Mouse (Mus musculus): ENCODE results near the gene Cabp4. TPM values are rescaled to one million over a fixed set of nuclear protein-coding genes. Genes with fewer than 3 reads are reported as not detected.

Gene Cabp4
- polyA plus RNA-seq, 1 experiment from 2014 or later: 0.13 TPM

DNA sequence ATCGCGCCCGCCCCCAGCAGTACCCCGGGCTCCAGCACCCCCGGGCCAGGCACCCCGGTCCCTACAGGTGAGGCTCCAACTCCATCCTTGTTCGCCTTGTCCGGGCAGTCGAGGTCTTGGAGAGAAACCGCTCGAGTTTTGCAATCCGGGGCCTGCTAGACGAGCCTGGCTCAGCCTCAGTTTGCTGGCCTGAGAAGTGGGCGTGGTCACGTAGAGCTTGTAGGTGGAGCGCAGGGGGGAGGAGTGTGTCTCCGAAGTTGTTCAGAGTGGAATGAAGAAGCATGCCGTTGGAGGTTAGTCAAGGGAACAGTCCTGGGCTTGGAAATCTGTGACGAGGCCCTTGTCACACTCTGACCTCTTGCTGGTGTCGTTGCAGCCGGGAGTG lies 46.4 kb downstream of the Cabp4 start:
- peak; percentile 76 for ATAC-seq (ENCODE audit: insufficient number of reproducible peaks, low FRiP score)
- under 1% methylated on average over 21 of the region's 21 CpGs for WGBS

GRCm38 (mm10) chr19:4096642-4097440 lies 47.0 kb downstream of the Cabp4 start, which contains the start of gene Cdk2ap2:
TSS of gene Cdk2ap2 (plus strand) at chr19:4097182.
- under 1% methylated on average over 65 of the region's 65 CpGs for WGBS

More for the DNA sequence above, 46.4 kb downstream of the Cabp4 start:
- Histone ChIP-seq H3K27me3 (replicated peaks) (peaks cover 30% of the 10 kb centered on the region), H3K4me1 (replicated peaks) (peaks cover 41% of the 10 kb centered on the region), H3K4me2 (peak overlapping the region; percentile 74), H3K27ac (ENCODE audit: poor library complexity, severe bottlenecking) (peak overlapping the region; percentile 78), H3K4me3 (peak overlapping the region; percentile 69), H3K36me3 (no peaks in the 10 kb centered on the region), H3K9ac (peak overlapping the region; percentile 66), H3K9me3 (replicated peaks) (no peaks in the 10 kb centered on the region)

GRCm38 (mm10) chr19:4095802-4096201 lies 48.0 kb downstream of the Cabp4 start:
- ATAC-seq (ENCODE audit: insufficient number of reproducible peaks, low FRiP score): no peak
- H3K9me3 ChIP-seq (replicated peaks): no peaks in the 10 kb centered on the region
- peaks cover 36% of the 10 kb centered on the region for H3K4me1 ChIP-seq (replicated peaks)
- H3K27me3 ChIP-seq (replicated peaks): peaks cover 14% of the 10 kb centered on the region
- H3K4me2 ChIP-seq: no peak overlapping the region
- H3K36me3 ChIP-seq: no peaks in the 10 kb centered on the region
- H3K9ac ChIP-seq: no peak overlapping the region
- no peak overlapping the region for H3K27ac ChIP-seq (ENCODE audit: poor library complexity, severe bottlenecking)
- 68% methylated on average over 3 of the region's 3 CpGs for WGBS
- no peak overlapping the region for H3K4me3 ChIP-seq

More at GRCm38 (mm10) chr19:4096642-4097440, 47.0 kb downstream of the Cabp4 start, which contains the start of gene Cdk2ap2:
- H3K27ac ChIP-seq (ENCODE audit: poor library complexity, severe bottlenecking): peak within 1 kb of the TSS; percentile 78
- peak within 1 kb of the TSS; percentile 76 for H3K9ac ChIP-seq
- H3K4me1 ChIP-seq (replicated peaks): peaks cover 41% of the 10 kb centered on the region
- peak within 1 kb of the TSS; percentile 69 for H3K4me3 ChIP-seq
- peaks cover 25% of the 10 kb centered on the region for H3K27me3 ChIP-seq (replicated peaks)
- peak within 1 kb of the TSS; percentile 74 for H3K4me2 ChIP-seq
- no peaks in the 10 kb centered on the region for H3K9me3 ChIP-seq (replicated peaks)
- no peaks in the 10 kb centered on the region for H3K36me3 ChIP-seq
- peak; percentile 96 for ATAC-seq (ENCODE audit: insufficient number of reproducible peaks, low FRiP score)

DNA sequence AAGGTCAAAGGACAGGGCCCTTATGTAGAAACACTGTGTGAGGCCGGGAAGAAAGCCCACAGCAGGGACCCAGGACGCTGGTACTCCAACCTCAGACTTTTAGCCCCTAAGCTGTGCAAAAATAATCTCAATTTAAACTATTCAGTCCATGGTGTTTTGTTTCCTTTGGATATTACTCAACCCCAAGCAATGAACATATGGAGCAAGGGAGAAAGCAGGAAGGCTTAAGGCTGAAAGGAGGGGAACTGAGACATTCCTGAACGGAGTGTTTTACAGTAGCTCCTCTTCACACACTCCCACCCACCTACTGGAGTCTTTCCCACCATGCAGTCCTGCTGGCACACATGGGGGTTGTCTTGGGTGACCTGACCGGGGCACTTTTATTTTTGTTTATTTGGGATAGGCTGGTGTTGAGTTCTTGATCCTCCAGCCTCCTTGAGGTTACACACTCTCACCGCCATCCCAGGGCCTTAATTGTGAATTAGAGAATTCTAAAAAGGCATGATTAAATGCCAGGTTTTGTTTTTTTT lies 49.0 kb downstream of the Cabp4 start:
- no peak overlapping the region for H3K4me3 ChIP-seq
- H3K4me2 ChIP-seq: no peak overlapping the region
- no peak for ATAC-seq (ENCODE audit: insufficient number of reproducible peaks, low FRiP score)
- H3K4me1 ChIP-seq (replicated peaks): peaks cover 28% of the 10 kb centered on the region
- H3K9me3 ChIP-seq (replicated peaks): no peaks in the 10 kb centered on the region
- no peak overlapping the region for H3K9ac ChIP-seq
- 0 out of 2 replicates have a peak, but pooled peaks cover 7% of the 10 kb centered on the region for H3K27me3 ChIP-seq (replicated peaks)
- WGBS: 71% methylated on average over 5 of the region's 5 CpGs
- H3K27ac ChIP-seq (ENCODE audit: poor library complexity, severe bottlenecking): no peak overlapping the region
- H3K36me3 ChIP-seq: no peaks in the 10 kb centered on the region

DNA sequence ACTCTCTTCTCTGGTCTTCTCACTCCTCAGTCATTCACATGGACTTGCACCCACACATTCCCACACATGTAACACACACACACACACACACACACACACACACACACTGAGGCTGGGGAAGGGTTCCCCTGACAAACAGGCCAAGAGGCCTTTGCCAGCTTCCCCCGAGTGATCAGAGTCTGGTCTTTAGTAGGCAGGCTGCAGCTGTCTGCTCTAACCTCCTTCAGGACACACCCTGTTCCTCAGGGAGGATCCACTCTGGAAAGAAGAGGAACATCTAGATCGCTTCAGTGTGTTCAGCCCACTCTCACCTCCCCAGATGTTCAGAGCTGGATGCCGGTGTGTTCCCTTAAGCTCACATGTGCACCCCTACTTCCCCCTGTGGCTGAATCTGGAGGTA lies 49.5 kb downstream of the Cabp4 start:
- Histone ChIP-seq H3K4me1 (replicated peaks) (peaks cover 23% of the 10 kb centered on the region), H3K27ac (ENCODE audit: poor library complexity, severe bottlenecking) (no peak overlapping the region), H3K4me2 (no peak overlapping the region), H3K27me3 (replicated peaks) (peaks cover 10% of the 10 kb centered on the region; the same call in 1 of the 2 replicates), H3K9me3 (replicated peaks) (no peaks in the 10 kb centered on the region), H3K9ac (no peak overlapping the region), H3K4me3 (no peak overlapping the region), H3K36me3 (no peaks in the 10 kb centered on the region)
- ATAC-seq (ENCODE audit: insufficient number of reproducible peaks, low FRiP score): no peak
- WGBS: 79% methylated on average over 3 of the region's 3 CpGs

DNA sequence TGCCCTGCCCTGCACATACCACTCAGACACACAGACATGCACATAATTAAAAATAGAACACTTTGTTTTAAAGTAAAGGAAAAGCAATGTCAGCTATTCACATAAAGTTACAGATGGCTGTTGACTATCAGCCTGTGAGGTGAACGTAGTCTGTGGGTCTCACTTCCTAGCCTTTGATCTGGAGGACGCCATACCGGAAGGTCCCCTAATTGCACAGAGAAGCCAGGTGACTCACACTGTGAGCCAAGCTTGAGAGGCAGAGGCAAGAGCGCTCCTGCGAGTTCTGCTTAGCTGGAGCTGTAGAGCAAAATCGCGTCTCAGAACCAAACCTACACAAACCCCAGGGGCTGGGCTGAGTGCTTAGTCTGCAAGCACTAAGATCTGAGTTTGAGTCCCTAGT lies 50.1 kb downstream of the Cabp4 start:
- no peaks in the 10 kb centered on the region for H3K36me3 ChIP-seq
- no peaks in the 10 kb centered on the region for H3K9me3 ChIP-seq (replicated peaks)
- peaks cover 18% of the 10 kb centered on the region for H3K4me1 ChIP-seq (replicated peaks)
- no peak for ATAC-seq (ENCODE audit: insufficient number of reproducible peaks, low FRiP score)
- peaks cover 16% of the 10 kb centered on the region; the same call in 1 of the 2 replicates for H3K27me3 ChIP-seq (replicated peaks)
- 0 out of 2 replicates have a peak overlapping the region, but pooled peaks have one; percentile 3 for H3K9ac ChIP-seq
- 64% methylated on average over 7 of the region's 7 CpGs for WGBS
- H3K4me3 ChIP-seq: no peak overlapping the region
- no peak overlapping the region for H3K4me2 ChIP-seq
- H3K27ac ChIP-seq (ENCODE audit: poor library complexity, severe bottlenecking): no peak overlapping the region

DNA sequence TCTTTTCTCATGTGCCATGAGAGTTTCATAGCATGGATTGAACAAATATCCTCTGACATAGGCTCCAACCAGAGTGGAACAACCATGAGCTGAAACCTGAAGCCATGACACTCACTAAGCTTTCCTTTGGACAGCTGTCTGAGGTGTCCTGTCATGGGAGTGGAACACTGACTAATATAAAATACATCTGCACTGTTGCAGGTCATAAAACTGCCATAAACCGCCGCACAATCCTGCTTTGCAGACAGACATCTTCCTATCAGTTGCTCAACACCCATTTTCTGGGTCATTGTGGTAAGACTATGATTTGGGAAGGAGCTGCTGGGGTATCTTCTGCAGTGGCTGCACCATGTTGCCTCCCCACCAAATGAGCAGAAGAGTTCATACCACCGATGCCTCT lies 51.1 kb downstream of the Cabp4 start:
- Histone ChIP-seq H3K4me1 (replicated peaks) (peaks cover 9% of the 10 kb centered on the region), H3K4me2 (no peak overlapping the region), H3K9me3 (replicated peaks) (no peaks in the 10 kb centered on the region), H3K27ac (ENCODE audit: poor library complexity, severe bottlenecking) (no peak overlapping the region), H3K4me3 (no peak overlapping the region), H3K9ac (no peak overlapping the region), H3K36me3 (no peaks in the 10 kb centered on the region), H3K27me3 (replicated peaks) (peaks cover 23% of the 10 kb centered on the region; the same call in 1 of the 2 replicates)
- ATAC-seq (ENCODE audit: insufficient number of reproducible peaks, low FRiP score): no peak
- 86% methylated on average over 3 of the region's 3 CpGs for WGBS

- H3K9me3 ChIP-seq (replicated peaks): no peaks in the 10 kb centered on the region
- no peak overlapping the region for H3K4me2 ChIP-seq
- no peak for ATAC-seq (ENCODE audit: insufficient number of reproducible peaks, low FRiP score)
- no peak overlapping the region for H3K27ac ChIP-seq (ENCODE audit: poor library complexity, severe bottlenecking)
- 47% methylated on average over 2 of the region's 2 CpGs for WGBS
- no peak overlapping the region for H3K4me3 ChIP-seq
- 0 out of 2 replicates have a peak, but pooled peaks cover 3% of the 10 kb centered on the region for H3K4me1 ChIP-seq (replicated peaks)
- peaks cover 24% of the 10 kb centered on the region; the same call in 1 of the 2 replicates for H3K27me3 ChIP-seq (replicated peaks)
- H3K9ac ChIP-seq: no peak overlapping the region
- H3K36me3 ChIP-seq: no peaks in the 10 kb centered on the region
These were observed 52.5 kb downstream of the Cabp4 start for GRCm38 (mm10) chr19:4091383-4091782.

GRCm38 (mm10) chr19:4090446-4090845 lies 53.4 kb downstream of the Cabp4 start:
- 75% methylated on average over 3 of the region's 3 CpGs for WGBS
- Histone ChIP-seq H3K9ac (no peak overlapping the region), H3K4me2 (no peak overlapping the region), H3K36me3 (no peaks in the 10 kb centered on the region), H3K9me3 (replicated peaks) (no peaks in the 10 kb centered on the region), H3K4me1 (replicated peaks) (no peaks in the 10 kb centered on the region), H3K27ac (ENCODE audit: poor library complexity, severe bottlenecking) (no peak overlapping the region), H3K4me3 (no peak overlapping the region), H3K27me3 (replicated peaks) (peaks cover 33% of the 10 kb centered on the region; the same call in 1 of the 2 replicates)
- ATAC-seq (ENCODE audit: insufficient number of reproducible peaks, low FRiP score): no peak

DNA sequence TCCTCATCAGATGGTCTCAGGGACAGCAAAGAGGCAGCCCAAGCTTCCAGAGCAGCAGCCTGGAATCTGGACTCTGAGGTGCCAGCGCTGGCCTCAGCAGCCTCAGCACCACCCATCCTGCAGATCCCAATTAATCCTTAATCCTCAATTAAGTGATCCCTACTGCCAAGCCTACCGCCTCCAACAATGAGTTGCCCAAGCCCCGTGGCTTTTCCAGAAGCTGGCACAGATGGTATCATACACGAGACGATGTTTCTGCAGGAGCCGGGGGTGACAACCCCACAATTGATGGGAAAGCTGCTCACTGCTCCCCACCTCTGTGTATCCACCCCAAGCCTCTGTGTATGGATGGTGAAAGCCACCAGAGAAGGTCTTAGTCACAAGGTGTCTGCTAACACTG lies 54.7 kb downstream of the Cabp4 start:
- Histone ChIP-seq H3K4me2 (no peak overlapping the region), H3K36me3 (no peaks in the 10 kb centered on the region), H3K4me1 (replicated peaks) (no peaks in the 10 kb centered on the region), H3K27me3 (replicated peaks) (peaks cover 39% of the 10 kb centered on the region), H3K4me3 (no peak overlapping the region), H3K9me3 (replicated peaks) (no peaks in the 10 kb centered on the region), H3K9ac (no peak overlapping the region), H3K27ac (ENCODE audit: poor library complexity, severe bottlenecking) (no peak overlapping the region)
- 77% methylated on average over 6 of the region's 6 CpGs for WGBS
- ATAC-seq (ENCODE audit: insufficient number of reproducible peaks, low FRiP score): no peak

DNA sequence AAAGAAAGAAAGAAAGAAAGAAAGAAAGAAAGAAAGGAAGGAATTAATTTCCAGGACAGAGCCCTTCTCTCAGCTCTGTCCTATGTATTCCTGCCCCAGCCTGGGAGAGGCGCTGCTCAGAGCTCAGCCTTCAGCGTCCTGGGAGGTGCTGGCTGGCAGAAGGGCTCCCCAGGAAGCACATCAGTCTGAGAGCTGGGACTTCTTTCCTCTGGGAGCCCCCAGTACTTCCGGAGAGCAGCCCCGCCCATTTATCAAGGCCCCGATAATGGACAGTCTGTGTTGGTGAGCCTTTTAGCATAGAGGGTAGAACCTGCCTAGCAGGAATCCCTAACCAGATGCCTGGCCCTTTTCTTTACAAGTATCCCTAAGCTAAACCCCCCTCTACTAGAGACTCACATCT lies 55.7 kb downstream of the Cabp4 start:
- no peak overlapping the region for H3K27ac ChIP-seq (ENCODE audit: poor library complexity, severe bottlenecking)
- no peak overlapping the region for H3K4me2 ChIP-seq
- peaks cover 46% of the 10 kb centered on the region for H3K27me3 ChIP-seq (replicated peaks)
- no peak overlapping the region for H3K4me3 ChIP-seq
- no peaks in the 10 kb centered on the region for H3K9me3 ChIP-seq (replicated peaks)
- H3K4me1 ChIP-seq (replicated peaks): no peaks in the 10 kb centered on the region
- ATAC-seq (ENCODE audit: insufficient number of reproducible peaks, low FRiP score): no peak
- 44% methylated on average over 5 of the region's 5 CpGs for WGBS
- H3K9ac ChIP-seq: no peak overlapping the region
- H3K36me3 ChIP-seq: no peaks in the 10 kb centered on the region
